Mouse (Mus musculus) gastrocnemius, adult 8-10 months (tissue): ENCODE measurements at regions not wholly inside any gene's neighbourhood (a gene's known extent, or its start where the extent isn't known, plus 50 kb on each side); places are given as distances from the start of the nearest gene placed in this dataset.

Source experiments
- DNase-seq, 2 experiments: peaks; one replicate each; pipeline ENCODE4 v3.0.0; 2022; ENCODE audit warnings: low spot score in 2 of 2

GRCm38 (mm10) chr4:54161337-54161993, 335.6 kb downstream of the Tmem38b start:
- no peak for DNase-seq

DNA sequence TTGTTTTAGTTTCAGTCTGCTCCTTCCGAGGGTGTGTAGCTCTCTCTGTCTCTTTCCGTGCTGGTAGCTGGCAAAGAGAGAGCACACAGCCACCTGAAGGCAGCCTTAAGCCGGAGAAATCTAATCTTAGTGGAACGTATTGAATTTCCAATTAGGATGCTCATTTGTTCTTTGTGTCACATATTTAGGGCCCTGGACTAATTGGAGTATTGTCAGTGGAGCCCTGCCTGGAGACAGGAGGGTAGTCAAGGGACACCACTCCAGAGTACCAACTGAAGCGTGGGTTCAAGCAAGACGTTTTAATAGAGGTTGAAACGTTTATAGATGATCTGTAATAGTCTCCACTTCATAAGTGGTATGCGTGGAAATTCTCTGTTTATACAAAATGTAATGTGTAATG, 336.5 kb downstream of the Tmem38b start:
- no peak for DNase-seq

- peak in 1 of 2 experiments; percentile 25 for DNase-seq
Observed at GRCm38 (mm10) chr4:54170202-54170931, 344.5 kb downstream of the Tmem38b start.

- DNase-seq: no peak
Observed at GRCm38 (mm10) chr4:54184213-54184612, 358.4 kb downstream of the Tmem38b start.

DNA sequence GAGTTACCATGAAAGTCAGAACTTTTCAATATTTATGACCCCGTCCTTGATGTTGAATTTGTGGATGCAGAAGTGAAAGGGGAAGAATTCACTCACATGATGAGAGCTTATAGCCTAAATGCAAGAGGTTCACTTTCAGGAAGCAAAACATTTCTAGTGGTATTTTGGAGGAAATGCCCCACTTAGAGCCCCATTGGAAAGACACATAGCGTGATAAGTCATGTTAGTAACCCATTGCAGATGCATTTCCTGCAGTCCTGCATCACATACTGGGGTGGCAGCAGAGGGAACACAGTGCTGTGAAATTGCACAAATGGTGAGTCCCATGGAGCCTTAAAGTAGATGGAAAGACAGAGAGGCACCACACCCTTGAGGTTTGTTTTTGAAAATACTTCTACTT, 369.9 kb downstream of the Tmem38b start:
- DNase-seq: no peak

- DNase-seq: no peak
Observed at GRCm38 (mm10) chr4:54202440-54202839, 376.6 kb downstream of the Tmem38b start.

- no peak for DNase-seq
Observed at GRCm38 (mm10) chr4:54224572-54224971, 398.7 kb downstream of the Tmem38b start.
